Mouse (Mus musculus) kidney, adult 2 months (tissue): ENCODE measurements around the gene Avil.

ENCODE experiments used
- CTCF ChIP-seq: fragments of 200-500 bp; conservative IDR thresholded peaks from 2 replicates; pipeline ENCODE4 v1.5.1; 2011; ENCODE audit warnings: low read depth, mild to moderate bottlenecking, control low read depth, low read length, moderate library complexity, mixed read lengths; ENCODE audit not compliant: insufficient read depth, insufficient read length
- POLR2A ChIP-seq: fragments of 200-500 bp; IDR thresholded peaks from one replicate; pipeline ENCODE4 v1.6.1; 2011; ENCODE audit warnings: low read depth, low read length, control low read depth

- TF ChIP-seq CTCF (no peak), POLR2A (no peak)
Measured at GRCm38 (mm10) chr10:126987183-126988118, 13.1 kb upstream of the Avil start.
